Mouse (Mus musculus): ENCODE results near the gene 1300017J02Rik.
A peak's percentile ranks its signal among the peaks of the same experiment; 100 is the strongest.

1300017J02Rik gene

DNA sequence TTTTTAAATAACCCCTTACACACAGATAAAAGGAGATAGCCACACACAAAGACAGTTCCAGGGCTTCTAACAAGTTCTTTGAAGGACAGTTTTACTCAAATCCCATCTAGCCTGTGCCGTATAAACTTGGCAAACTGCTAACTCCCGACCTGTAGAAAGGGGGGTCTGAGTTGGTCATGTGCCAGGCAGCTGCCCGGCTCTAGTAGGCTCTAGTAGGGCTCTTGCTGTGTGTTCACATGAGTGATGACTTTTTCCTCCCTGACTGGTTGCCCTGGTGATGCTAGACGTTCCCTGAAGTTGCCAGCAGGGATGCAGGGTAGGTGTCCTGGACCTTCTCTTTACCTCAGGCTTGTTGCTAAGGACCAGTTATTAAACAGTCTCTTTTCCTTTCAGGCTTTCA is 33.8 kb downstream of the 1300017J02Rik start:
- DNase-seq (ENCODE audit: low read depth): no peak

DNA sequence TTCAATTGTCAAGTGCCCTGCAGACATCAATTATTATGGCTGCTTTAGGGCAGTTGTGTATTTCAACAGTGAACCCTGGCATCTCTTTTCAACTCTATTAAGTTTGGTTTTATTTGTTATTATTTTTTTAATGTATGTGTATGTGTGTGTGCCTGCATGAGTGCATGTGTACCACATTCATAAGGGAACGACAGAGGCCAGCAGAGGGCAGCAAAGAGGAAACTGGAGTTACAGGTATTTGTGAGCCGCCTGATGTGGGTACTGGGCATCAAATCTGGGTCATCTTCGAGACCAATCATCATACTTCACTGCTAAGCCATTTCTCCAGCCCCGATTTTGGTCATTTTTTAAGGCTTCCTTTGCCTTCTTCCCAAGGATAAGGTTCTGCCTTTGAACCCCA is 39.1 kb downstream of the 1300017J02Rik start:
- peak; percentile 6 for DNase-seq (ENCODE audit: low read depth)

DNA sequence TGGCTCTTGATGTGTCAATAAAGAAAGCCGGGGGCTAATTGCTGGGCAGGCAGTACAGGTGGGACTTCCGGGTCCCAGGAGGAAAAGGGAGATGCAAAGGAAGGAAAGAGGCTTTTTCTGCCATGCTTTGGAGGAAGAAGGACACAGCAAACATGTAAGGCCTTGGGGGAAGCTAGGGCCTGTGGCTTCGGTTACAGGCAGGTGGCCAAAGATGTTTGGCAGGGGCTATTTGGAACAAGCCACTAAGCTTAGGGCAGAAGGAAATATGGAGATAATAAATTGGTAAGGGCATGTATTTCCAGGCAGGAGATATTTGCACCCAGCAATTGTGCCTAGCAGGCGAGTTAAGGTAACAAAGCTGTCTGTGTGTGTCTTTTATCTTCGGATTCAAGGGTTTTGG is 52.0 kb downstream of the 1300017J02Rik start:
- no peak for DNase-seq (ENCODE audit: low read depth)

DNA sequence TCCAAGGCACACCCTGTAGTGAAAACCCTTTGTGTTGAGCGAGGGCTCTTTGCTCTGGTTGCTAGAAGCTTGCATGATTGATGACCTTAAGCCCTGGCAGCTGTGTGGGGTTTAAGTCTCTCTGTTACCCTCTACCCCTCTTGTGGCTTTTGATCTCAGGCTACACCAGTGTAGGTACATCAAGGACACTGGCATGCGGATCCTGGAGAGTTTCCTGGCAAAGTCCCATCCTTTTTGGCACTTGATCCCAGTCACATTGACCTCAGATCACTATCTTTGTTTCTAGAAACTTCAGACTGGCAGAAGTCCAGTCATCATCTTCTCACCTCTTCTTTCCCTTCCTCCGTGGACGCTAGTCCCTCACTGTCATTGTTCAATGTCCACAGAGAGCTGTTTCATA is 56.3 kb downstream of the 1300017J02Rik start:
- no peak for DNase-seq (ENCODE audit: low read depth)

DNA sequence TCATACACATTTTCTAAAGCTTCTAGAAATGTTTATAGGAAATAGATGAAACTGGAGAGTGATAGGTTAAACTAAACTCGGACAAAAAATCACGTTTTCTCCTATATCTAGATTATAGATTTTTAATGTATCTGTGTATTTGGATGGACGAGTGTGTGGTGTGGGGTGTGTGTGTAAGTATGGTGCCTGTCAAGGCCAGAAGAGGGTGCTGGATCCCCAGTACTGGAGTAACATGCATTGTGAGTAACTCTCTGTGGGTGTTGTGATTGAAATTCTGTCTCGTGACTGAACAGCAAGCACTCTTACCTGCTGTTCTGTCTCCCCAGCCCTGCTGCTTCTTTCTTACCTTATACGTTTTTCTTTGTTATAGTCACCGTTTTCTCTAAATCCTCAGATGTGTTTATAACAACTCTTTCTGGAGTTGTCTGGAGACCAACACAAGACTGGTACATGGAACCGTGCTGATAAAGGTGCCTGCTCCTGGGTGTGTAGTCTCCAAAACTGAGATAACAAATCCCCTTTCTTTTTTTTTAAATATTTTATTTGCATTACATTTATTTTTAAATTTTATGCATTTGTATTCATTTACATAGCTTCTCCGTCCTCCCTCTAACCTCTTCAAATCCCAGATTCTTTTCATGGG is 58.2 kb downstream of the 1300017J02Rik start:
- no peak for DNase-seq (ENCODE audit: low read depth)

DNA sequence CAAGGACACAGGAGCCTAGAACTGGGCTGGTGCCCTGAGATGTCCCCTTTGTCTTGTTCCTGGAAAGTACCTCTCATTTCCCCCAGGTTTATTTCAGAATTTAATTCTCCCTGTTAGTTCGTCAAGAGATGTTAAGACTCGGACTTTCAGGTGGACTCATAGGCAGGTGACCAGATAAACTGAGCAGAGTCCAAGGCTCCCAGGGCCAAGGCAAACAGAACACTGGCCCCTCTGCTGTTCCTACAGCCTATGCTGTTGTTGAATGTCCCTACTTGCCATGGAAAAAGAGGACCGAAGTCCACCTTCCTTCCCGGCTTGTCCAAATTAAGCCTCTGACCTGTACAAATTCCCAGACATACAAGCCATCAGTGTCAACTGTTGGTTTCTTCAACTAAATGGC is 61.2 kb downstream of the 1300017J02Rik start:
- DNase-seq (ENCODE audit: low read depth): no peak

DNA sequence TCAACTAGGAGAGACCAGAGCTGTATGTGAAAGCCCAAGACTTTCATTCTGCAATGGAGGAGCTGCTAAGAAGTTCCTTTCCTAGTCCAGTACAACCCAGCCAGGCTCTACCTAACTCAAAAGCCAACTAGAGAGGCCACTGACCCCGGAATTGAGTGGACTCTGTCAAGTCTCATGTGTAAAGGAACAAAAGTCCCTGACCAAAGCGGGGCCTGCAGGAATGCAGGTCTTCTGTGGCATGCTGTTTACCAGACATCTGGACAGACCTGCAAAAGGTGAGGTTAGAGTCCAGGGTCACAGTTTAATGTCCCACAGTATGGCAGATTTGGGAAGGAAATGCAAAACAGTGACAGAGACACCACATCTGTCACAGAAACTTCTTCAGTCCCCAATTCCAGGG is 63.7 kb downstream of the 1300017J02Rik start:
- no peak for DNase-seq (ENCODE audit: low read depth)

DNA sequence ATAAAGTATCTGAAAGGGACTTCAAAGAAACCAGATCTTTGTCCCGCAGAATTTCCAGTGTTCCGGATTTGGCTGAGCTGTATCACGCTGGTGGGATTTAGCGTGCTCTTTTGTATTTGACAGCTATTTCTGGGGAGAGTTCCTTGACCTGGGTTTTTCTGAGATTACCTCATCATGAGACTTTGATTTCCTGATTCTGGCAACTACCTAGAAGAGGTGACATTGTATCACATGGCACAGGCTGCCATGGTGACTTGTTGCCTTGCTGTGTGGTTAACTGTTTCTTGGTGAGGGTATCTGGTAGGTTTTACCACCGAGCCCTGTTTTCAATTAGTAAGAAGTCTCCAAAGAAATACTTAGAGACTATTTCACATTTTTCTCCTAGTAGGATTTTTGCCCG is 65.4 kb downstream of the 1300017J02Rik start:
- no peak for DNase-seq (ENCODE audit: low read depth)

DNA sequence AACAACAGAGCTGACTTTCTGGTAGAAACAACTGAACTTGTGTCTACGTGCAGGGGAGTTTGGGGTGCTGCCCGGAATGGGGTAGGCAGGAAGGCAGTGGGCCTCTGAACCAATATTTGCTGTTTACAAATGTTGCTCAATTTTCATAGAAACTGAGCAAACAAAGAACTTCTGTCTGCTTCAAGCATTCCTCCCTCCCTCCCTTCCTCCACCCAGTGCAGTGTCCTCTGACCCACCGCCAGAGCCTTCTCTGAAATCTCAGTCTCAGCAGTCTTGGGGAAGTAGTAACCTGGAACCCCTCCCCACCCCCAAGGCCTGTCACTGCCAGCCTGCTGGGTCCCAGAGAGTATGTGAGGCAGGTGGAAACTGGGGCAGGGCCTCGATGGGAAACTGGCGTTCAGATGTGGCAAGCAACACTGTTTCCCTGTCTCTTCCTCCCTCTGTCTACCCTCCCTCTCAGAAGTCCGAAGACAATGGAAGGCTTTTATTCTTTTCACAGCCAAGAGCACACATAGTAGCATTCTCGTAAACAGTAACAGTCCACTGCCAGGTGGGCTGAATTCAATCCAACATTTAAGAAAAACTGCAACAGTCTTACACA is 70.2 kb downstream of the 1300017J02Rik start:
- DNase-seq (ENCODE audit: low read depth): no peak

DNA sequence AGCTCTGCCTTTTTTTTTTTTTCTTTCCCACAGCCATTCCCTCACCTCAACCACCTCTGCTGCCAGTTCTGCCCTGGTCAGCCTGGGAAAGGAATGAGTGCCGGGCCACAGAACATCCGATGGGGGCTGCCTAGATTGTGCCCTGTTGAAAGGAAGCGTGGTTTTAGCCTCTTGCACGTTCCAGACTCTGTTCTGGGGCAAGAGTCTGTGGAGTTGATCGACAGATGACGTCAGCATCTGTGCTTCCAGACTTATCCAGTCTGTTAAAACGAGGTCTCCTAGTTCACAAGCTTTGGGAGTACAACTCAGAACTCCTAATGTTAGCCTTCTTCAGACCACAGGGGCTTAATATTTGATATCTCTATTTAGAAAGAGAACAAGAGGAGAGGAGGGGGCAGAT is 70.8 kb downstream of the 1300017J02Rik start:
- DNase-seq (ENCODE audit: low read depth): no peak

DNA sequence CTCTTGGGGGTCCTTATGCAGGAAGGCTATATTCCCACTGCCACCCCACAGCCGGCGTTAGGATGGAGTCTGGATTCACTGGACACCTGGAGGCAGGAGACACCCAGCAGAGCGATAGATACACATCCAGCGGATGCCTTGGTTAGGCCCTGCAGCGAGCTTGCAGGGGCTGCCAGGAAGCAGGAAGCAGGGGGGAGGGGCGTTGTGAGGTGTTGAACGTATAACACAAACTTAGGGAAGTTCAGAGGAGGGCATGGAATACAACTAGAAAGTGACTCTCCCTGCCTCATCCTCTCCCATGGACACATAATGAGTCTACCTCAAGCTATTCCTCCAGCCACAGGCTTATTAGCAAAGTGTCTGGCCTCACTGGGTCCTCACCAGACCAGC is 71.9 kb downstream of the 1300017J02Rik start:
- DNase-seq (ENCODE audit: low read depth): no peak

DNA sequence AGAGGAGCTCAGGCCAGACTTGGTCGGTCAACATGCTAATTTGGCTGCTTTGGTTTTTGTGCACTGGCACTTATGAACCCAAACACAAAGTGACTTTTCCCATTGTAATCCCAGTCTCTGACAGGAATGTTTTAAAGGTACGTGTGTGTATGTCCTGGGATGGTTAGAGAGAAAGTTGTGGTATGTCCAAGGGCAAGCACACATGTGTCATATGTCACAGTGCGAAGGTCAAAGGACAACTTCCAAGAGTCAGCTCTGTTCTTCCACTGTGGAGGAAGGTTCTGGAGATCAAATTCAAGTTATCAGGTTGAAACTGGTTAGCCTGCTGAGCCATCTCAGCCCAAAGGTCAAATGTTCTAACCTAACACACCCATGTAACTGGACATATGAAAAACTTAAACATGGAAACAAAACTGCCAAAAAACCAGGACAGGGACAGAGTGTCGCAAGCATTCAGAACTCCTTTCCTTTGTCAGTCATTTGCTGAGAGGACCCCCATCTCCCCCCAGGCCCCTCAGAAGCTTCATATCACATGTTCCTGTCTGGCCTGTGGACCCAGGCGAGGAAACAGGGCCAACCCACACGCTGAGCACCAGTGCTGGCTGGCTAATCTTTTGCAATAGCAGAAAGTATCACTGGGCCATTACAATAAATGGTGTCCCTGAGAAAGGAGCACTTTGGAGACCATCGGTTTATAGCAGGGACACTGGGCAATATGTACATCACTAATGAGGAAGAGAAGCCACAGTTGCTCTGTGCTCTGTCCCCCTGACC is 72.5 kb downstream of the 1300017J02Rik start:
- no peak for DNase-seq (ENCODE audit: low read depth)

DNA sequence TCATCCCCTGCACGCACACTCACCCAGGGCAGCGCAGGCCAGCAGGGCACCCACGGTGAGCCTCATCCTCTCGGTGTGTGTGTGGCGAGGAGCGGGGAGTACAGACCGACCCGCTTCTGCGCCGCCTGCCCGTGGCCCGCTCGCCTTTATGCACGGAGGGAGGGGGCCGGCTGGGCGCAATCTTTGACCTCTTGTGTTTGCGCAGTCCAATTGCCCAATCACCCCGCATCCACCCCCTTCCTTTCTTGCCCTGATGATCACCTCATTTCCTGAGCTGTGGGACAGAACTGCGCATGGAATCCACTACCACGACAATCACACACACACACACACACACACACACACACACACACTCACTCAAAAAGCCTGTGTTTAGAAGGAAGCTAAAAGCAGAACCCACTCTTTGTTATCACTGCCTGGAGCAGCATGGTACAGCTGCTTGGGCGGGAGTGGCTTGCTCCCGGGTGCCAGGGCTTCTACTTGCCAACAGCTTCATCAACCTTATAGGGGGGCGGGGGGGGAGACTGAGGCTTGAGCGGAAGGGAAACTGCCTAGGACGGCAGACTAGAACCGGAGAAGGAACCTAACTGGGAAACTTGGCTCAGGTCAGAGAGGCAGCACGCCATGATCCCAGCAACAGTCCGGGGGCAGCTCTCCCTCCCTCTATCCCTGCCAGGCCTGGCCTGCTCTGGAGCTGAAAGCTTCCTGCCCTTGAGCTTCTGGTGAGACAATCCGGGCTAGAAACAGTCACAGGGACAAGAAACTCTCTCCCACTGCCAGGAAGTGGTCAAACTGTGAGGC is 74.5 kb downstream of the 1300017J02Rik start, which contains the start of the genes Gm20425 and Trf:
Gm20425 (minus strand) TSS at position 157 of the 801 bp plus-strand sequence.
Trf (minus strand) TSS at position 294 of the 801 bp plus-strand sequence.
- peak; percentile 28 for DNase-seq (ENCODE audit: low read depth)

DNA sequence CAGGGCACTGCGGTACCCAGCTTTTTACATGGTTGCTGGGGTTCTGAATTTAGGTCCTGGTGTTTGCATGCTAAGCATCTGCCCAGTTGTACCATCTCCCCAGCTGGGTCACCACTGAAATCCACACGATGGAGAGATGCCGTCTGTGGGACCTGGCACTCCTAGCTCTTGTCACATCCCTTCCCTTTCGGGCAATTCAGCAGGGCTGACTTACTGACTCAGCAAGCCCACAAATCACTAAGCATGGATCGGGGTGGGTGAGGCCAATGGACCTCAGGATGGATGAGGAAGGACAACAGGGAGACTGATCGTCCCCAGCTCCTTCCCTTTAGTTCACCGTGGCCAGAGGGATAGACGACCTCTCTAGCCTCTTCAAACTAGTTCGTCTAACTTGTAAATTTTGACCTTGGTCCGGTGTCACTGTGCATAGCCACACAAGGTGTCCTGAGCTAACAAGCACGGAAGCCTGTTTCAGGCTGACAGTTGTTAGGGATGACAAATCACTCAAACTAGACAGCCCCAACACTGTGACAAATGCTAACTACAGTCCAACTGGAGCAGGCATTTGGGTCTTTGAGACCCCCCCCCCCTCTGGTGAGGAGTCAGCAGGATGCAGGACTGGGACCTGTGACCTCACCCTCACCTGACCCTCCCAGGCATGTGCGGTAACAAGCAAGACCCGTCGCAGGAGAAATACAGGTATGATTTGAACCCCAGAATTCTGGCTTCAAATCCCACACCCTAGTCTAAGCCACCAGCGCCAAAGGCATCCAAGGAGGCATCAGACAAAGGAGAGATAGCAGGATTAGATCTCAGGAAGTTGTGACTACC is 75.6 kb downstream of the 1300017J02Rik start:
- DNase-seq (ENCODE audit: low read depth): no peak

DNA sequence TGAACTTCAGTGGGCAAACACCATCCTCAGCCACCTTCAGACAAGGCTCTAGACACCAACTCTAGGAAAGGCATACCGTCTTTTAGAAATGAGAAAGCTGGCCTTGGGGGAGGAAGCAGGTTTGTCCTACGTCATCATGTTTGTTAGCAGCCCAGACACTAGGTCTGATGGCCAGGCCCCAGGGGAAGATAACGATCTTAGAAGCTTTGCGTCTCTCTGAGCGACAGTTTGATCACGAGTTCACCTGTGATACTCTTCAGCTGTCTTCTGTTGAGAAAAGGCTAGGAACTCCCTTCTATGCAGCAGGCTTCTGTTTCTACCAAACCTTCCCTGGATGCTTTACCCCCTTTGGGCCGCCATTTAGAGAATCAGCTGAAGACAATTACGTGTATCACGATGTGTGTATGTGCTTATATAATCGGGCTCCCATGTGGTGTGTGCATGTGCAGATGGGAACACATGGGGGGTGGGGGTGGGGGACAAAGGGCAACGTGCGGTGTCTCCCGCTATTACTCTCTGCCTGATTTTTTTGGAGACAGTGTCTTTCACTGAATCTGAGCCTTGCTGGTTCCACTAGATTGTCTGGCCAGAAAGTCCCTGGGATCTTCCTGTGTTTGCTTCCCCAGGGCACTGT is 76.4 kb downstream of the 1300017J02Rik start:
- peak; percentile 50 for DNase-seq (ENCODE audit: low read depth)

DNA sequence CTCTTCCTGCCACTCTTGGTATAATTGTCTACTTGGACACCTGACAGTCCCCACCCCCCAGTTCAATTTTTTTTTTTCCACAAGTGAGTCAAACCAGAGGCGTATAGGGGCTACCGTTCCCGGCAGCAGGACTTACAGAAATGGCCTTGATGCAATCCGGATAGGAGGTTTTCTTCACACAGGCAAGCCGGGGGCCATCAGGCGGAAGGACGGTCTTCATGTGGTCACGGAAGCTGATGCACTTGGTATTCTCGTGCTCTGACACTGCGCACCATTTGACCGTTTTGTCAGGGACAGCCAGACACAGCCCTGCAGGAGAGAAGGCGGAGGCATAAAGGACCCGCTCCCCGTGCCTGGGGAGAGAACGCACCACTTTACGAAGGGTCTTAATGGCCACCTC is 77.1 kb downstream of the 1300017J02Rik start:
- no peak for DNase-seq (ENCODE audit: low read depth)

DNA sequence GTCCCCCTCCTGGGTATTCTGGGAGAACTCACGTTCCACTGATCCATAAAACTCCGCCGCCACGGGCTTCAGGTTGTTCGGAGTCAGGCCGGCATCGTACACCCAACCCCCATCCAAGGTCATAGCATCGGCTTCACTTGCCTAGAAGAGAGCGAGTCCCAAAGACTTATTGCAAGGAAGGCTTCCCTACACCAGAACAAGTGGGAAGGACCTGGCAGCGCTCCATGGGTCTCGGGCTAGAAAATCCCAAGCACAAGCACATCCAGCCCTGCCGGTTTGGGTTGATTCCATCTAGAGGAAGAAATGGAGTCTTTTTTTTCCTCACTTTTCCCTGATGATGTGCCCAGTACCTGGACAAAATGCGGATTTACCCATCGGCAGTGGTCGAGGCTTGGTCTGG is 78.1 kb downstream of the 1300017J02Rik start:
- no peak for DNase-seq (ENCODE audit: low read depth)

DNA sequence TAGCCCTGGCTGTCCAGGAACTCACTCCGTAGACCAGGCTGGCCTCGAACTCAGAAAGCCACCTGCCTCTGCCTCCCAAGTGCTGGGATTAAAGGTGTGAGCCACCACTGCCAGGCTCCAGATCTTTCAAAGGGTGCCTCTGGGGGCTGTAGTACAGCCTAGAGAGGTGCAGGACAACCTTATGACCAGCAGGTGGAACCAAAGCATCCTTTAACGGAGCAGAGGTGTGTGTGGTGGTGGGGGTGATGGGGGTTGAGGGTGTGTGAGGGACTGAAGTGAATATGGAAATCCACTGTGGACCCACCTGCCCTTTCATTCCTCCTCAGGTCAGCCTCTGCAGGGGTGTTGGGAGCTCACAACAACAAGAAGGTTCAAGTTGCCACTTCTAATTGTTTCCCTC is 79.4 kb downstream of the 1300017J02Rik start:
- peak; percentile 64 for DNase-seq (ENCODE audit: low read depth)

DNA sequence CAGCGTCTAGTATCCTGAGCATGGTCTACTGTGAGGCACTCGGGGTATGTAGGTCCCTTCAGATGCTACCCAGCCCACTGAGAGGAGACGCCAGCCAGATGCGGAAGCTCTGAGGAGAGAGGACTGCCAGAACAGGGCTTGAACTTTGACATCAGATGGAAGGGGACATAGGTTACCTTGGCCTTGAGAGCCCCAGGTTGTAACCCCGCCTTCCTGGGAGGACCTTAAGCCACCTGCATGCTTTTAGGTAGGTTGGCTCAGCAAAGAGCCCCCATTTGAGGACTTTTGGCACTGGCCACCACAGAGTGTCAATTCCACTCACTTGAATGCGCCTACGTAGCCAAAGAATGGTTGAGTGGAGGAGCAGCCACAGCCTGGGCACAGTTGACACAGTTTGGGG is 80.2 kb downstream of the 1300017J02Rik start:
- DNase-seq (ENCODE audit: low read depth): no peak

DNA sequence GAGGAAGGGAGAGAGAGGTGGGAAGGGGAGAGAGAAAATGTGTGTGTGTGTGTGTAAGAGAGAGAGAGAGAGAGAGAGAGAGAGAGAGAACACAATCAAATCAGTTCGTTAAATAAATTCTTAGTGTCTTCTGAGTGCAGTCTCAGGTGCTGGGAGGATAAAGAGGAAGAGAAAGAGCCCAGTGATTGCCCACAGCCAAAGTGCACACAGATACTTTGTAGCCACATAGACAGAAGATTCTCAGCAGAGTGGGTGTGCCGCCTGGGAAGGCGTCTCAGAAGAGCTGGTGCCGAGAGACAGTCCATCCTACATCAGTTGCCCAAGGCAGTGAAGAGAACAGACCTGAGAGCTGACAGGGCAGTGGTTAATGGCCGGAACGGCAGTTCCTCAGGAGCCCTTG is 90.6 kb downstream of the 1300017J02Rik start:
- DNase-seq (ENCODE audit: low read depth): no peak

DNA sequence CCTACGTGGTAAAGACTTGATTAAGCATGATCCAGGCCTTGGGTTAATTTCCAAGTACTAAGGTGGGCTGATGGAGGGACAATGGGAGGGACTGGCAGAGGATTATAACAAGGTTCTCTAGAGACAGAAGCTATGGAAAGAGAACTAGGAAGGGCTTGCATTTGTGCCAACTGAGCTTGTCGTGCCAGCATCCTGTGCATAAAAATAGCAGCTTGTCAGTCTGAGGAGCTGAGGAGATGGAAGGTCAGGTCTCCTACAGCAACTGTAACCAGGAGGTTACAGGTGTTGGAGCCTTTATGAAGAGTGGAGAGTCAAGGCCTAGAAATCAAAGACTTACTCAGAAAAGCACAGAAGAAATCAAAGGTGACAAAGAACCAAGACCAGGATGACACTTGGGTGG is 91.3 kb downstream of the 1300017J02Rik start:
- DNase-seq (ENCODE audit: low read depth): no peak
